Mouse (Mus musculus) liver, postnatal 0 days (tissue): ENCODE results near the gene Mrpl28. TPM values are rescaled to one million over a fixed set of nuclear protein-coding genes. Genes with fewer than 3 reads are reported as not detected.
"Not testable (repeated sequence)": the region's sequence is repeated elsewhere in the genome, so short reads cannot be mapped to it uniquely, and the experiment has no call there.

Experiments used
- ATAC-seq: fragments of 200-750 bp; cut with Nextera tagmentation; 2 replicates; pipeline ENCODE4 v1.8.0; 2017; ENCODE audit warnings: mild to moderate bottlenecking, moderate library complexity
- DNase-seq: peaks from one replicate; pipeline ENCODE4 v3.0.0-alpha.2; 2016
- H3K27ac ChIP-seq: fragments of 300-500 bp; sonication (generic); 2 replicates; pipeline ENCODE4 v1.5.1; 2014; ENCODE audit warnings: antibody characterized with exemption, moderate library complexity, mild to moderate bottlenecking, low read depth
- H3K27me3 ChIP-seq: fragments of 300-500 bp; sonication (generic); 2 replicates; pipeline ENCODE4 v1.6.1; 2014; ENCODE audit warnings: low read length, control low read depth, mixed read lengths; ENCODE audit not compliant: insufficient read depth
- H3K36me3 ChIP-seq: fragments of 300-500 bp; sonication (generic); replicated peaks from 2 replicates; pipeline ENCODE4 v1.6.1; 2014; ENCODE audit warnings: mild to moderate bottlenecking, control low read depth, low read length, moderate library complexity, mixed read lengths; ENCODE audit not compliant: insufficient read depth
- H3K4me1 ChIP-seq: fragments of 300-500 bp; sonication (generic); 2 replicates; pipeline ENCODE4 v1.6.1; 2014; ENCODE audit warnings: antibody characterized with exemption, mild to moderate bottlenecking, control low read depth; ENCODE audit not compliant: insufficient read depth
- H3K4me2 ChIP-seq: fragments of 300-500 bp; sonication (generic); 2 replicates; pipeline ENCODE4 v1.6.1; 2014; ENCODE audit warnings: low read depth, mild to moderate bottlenecking, low read length, moderate library complexity, mixed read lengths
- H3K4me3 ChIP-seq: fragments of 300-500 bp; sonication (generic); 2 replicates; pipeline ENCODE4 v1.5.1; 2014; ENCODE audit warnings: low read depth, low read length
- H3K9ac ChIP-seq: fragments of 300-500 bp; sonication (generic); replicated peaks from 2 replicates; pipeline ENCODE4 v1.6.1; 2014; ENCODE audit warnings: mild to moderate bottlenecking, moderate library complexity
- H3K9me3 ChIP-seq: fragments of 300-500 bp; sonication (generic); 2 replicates; pipeline ENCODE4 v1.6.1; 2016; ENCODE audit warnings: mild to moderate bottlenecking, control low read depth, low read length, mixed read lengths
- CTCF ChIP-seq: sonication (generic); IDR thresholded peaks from 2 replicates; pipeline ENCODE4 v1.5.1; 2016; ENCODE audit warnings: antibody characterized with exemption, low read depth
- EP300 ChIP-seq: IDR thresholded peaks from 2 replicates; pipeline ENCODE4 v1.6.1; 2016; ENCODE audit warnings: antibody characterized with exemption, low read depth, mild to moderate bottlenecking
- WGBS: fragments of 180-500 bp; shearing (Covaris S2); extraction: QIAGEN DNeasy Blood & Tissue Kit; methylation state at CpG from one replicate; pipeline ENCODE4 v1.1.7; 2014; ENCODE audit not compliant: insufficient replicate concordance; 5-methylcytosine and 5-hydroxymethylcytosine counted together
- polyA plus RNA-seq: library from polyadenylated mRNA; unstranded; fragments of >200 nt; fragmentation: Nextera tagmentation; extraction: Ambion mirVana; gene quantifications from 2 replicates; pipeline ENCODE4 v1.2.1, GENCODE M21; 2015

Gene Mrpl28
- polyA plus RNA-seq, 1 experiment from 2014 or later = 85.9 TPM

DNA sequence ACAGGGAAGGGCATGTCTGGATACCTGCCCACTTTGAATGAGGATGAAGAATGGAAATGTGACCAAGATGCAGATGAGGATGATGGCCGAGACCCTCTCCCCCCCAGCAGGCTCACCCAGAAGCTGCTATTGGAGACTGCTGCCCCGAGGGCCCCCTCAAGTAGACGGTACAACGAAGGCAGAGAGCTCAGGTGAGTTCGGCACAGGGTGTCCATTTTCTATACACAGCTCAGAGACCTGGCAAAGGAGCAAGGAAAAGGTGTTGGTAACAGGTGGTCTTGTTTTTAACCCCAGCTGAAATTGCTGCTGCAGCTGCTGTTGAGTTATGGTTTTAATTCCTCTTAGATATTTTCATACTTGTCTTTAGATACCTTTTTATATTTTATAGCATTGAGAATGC, 20.1 kb downstream of the Mrpl28 start:
- DNase-seq (no peak), ATAC-seq (no peak)
- peaks cover 31% of the 10 kb centered on the region for H3K36me3 ChIP-seq
- H3K27me3 ChIP-seq = no peaks in the 10 kb centered on the region
- no peak overlapping the region for H3K9ac ChIP-seq
- peaks cover 8% of the 10 kb centered on the region; the same call in 1 of the 2 replicates for H3K4me1 ChIP-seq
- H3K4me3 ChIP-seq = no peak overlapping the region
- H3K4me2 ChIP-seq = no peak overlapping the region
- WGBS = 88% methylated on average over 5 of the region's 5 CpGs
- H3K9me3 ChIP-seq = no peaks in the 10 kb centered on the region
- TF ChIP-seq EP300 (no peak), CTCF (no peak)
- no peak overlapping the region for H3K27ac ChIP-seq

DNA sequence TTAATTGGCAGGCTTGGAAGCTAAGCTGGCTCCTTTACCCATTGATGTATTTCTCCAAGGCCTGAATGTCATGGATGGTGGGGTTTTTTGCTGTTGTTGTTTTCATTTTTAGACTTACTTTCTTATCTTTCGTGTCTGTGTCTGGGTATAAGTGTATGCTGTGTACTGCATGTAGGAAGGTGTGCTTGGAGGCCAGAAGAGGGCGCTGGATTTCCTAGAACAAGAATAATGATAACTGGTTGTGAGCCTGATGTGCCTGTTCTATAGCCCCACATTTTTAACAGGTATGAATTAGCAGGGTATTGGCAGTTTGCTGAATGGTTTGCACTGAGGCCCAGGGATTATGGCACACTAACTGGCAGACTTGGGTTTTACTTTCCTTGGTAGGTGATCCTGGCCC, 25.8 kb downstream of the Mrpl28 start:
- TF ChIP-seq CTCF = no peak
- TF ChIP-seq EP300 = no peak
- DNase-seq = no peak
- 90% methylated on average over 2 of the region's 2 CpGs for WGBS
- no peaks in the 10 kb centered on the region for H3K9me3 ChIP-seq
- H3K9ac ChIP-seq = no peak overlapping the region
- H3K4me3 ChIP-seq = no peak overlapping the region
- H3K36me3 ChIP-seq = peaks cover 27% of the 10 kb centered on the region
- H3K4me1 ChIP-seq = no peaks in the 10 kb centered on the region
- no peak overlapping the region for H3K27ac ChIP-seq
- ATAC-seq = no peak
- no peaks in the 10 kb centered on the region for H3K27me3 ChIP-seq
- no peak overlapping the region for H3K4me2 ChIP-seq

DNA sequence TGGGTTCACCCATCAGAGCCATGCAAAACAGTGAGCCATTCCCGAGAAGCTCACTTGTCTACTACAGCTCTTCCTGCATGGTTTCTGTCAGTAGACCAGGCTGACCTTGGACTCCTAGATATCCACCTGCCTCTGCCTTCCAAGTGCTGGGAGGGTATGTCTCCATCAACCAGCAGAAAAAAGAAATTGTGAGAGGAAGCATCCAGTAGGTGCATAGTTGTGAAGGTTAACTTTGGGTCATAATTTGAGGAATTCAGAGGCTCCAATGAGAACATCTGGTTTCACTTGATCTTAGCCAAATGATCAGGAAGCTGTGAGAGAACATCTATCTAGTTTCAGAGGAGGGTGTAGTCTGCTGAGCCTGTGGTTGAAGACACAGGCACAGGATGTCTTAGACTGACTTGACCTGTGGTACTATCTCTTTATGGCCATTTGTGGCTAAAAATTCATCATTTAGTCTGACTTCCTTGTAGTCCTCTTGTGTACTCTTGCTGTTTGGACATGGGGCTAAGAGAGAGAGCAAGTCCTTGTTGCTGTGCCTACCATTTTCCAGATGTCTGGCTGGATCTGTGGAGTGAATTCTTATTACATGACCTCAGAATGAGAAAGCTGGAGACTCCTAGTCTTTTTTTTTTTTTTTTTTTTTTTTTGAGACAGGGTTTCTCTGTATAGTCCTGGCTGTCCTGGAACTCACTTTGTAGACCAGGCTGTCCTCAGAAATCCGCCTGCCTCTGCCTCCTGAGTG, 28.8 kb downstream of the Mrpl28 start:
- 82% methylated on average over 2 of the region's 2 CpGs for WGBS
- ATAC-seq (no peak), DNase-seq (no peak)
- no peak overlapping the region for H3K27ac ChIP-seq
- no peaks in the 10 kb centered on the region for H3K27me3 ChIP-seq
- H3K4me3 ChIP-seq = no peak overlapping the region
- no peaks in the 10 kb centered on the region for H3K4me1 ChIP-seq
- no peaks in the 10 kb centered on the region for H3K9me3 ChIP-seq
- no peak for TF ChIP-seq CTCF
- TF ChIP-seq EP300 = no peak
- no peak overlapping the region for H3K4me2 ChIP-seq
- no peak overlapping the region for H3K9ac ChIP-seq
- H3K36me3 ChIP-seq = peaks cover 20% of the 10 kb centered on the region

DNA sequence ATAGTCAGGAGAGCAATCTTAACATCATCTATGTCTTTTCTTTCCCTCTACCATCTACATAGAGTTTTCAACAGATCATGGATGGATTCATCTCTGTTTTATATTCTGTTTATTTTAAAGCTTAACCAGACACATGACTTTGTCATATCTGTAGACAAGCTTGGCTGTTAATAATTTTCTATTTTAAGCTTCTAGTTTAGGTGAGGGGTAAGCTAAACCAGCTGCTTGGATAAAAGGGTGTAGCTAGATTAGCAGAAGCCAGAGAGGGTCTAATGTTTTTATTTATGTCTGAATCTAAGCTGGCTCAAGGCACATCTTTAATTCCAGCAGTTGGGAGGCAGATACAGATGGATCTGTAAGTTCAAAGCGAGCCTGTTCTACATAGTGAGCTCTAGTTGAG, 39.4 kb downstream of the Mrpl28 start:
- Histone ChIP-seq H3K27ac (no peak overlapping the region), H3K4me2 (no peak overlapping the region), H3K9me3 (no peaks in the 10 kb centered on the region), H3K9ac (no peak overlapping the region), H3K27me3 (no peaks in the 10 kb centered on the region), H3K4me1 (no peaks in the 10 kb centered on the region), H3K36me3 (no peaks in the 10 kb centered on the region), H3K4me3 (no peak overlapping the region)
- DNase-seq = no peak
- WGBS = 85% methylated on average over 1 of the region's 1 CpGs
- TF ChIP-seq CTCF (no peak), EP300 (no peak)
- ATAC-seq = no peak

DNA sequence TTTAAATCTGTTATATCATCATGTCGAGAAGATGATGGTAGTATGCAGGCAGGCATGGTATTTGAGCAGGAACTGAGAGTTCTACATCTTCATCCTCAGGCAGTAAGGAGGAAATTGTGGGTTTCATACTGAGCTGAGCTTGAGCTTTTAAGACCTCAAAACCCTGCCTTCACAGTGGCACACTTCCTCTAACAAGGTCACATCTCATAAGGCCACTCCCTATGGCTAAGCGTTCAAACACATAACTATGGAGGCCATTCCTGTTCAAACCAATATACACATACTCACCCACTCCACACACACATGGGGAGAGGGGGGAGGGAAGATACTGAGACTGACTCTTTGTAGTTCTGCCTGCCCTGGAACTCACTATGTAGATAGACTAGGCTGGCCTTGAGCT, 44.7 kb downstream of the Mrpl28 start:
- Histone ChIP-seq H3K4me1 (no peaks in the 10 kb centered on the region), H3K36me3 (no peaks in the 10 kb centered on the region), H3K9me3 (no peaks in the 10 kb centered on the region), H3K27me3 (no peaks in the 10 kb centered on the region), H3K9ac (no peak overlapping the region), H3K27ac (no peak overlapping the region), H3K4me2 (no peak overlapping the region), H3K4me3 (no peak overlapping the region)
- TF ChIP-seq EP300 = no peak
- TF ChIP-seq CTCF = no peak
- WGBS = 30% methylated on average over 2 of the region's 2 CpGs
- DNase-seq (no peak), ATAC-seq (peak; percentile 36; the same call in 1 of the 2 replicates)

DNA sequence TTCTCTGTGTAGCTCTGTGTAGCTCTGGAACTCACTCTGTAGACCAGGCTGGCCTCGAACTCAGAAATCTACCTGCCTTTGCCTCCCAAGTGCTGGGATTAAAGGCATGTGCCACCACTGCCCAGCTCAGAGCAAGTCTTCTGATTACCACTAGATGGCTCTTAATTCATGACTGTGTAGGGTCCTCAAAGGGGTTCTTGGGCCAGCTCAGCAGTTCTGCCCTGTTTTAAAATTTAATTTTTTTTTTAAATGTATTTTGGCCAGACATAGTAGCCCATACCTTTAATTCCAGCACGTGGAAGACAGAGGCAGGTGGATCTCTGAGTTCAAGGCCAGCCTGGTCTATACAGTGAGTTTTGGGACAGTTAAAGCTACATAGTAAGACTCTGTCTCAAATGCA, 51.9 kb downstream of the Mrpl28 start:
- H3K4me1 ChIP-seq, H3K4me2 ChIP-seq, DNase-seq, H3K27me3 ChIP-seq, H3K27ac ChIP-seq, H3K9me3 ChIP-seq, ATAC-seq, H3K9ac ChIP-seq, H3K4me3 ChIP-seq: not testable (repeated sequence)
- peaks cover 16% of the 10 kb centered on the region; the same call in 1 of the 2 replicates for H3K36me3 ChIP-seq
- WGBS = 71% methylated on average over 2 of the region's 2 CpGs
- TF ChIP-seq CTCF = peak; percentile 28

Other genes with a start within 250 kb of the Mrpl28 start
- gene Mettl26, start 248.4 kb upstream of the Mrpl28 start, polyA plus RNA-seq = 64.8 and 72.5 TPM in 2 replicates
- gene Wfikkn1, start 242.6 kb upstream of the Mrpl28 start, polyA plus RNA-seq = 0.33 and 0.54 TPM in 2 replicates
- 6.5 and 7.3 TPM in 2 replicates for gene Rab40c, start 203.8 kb upstream of the Mrpl28 start, polyA plus RNA-seq
- gene Pigq, start 178.6 kb upstream of the Mrpl28 start, polyA plus RNA-seq = 56.0 and 58.7 TPM in 2 replicates
- 2.0 and 3.8 TPM in 2 replicates for gene Nhlrc4, start 178.5 kb upstream of the Mrpl28 start, polyA plus RNA-seq
- not detected in 2 replicates for gene A930017K11Rik, start 170.9 kb upstream of the Mrpl28 start, polyA plus RNA-seq
- gene Capn15, start 137.7 kb upstream of the Mrpl28 start, polyA plus RNA-seq = 6.6 and 8.3 TPM in 2 replicates
- gene Rab11fip3, start 53.9 kb upstream of the Mrpl28 start, polyA plus RNA-seq = 1.7 TPM in 2 replicates
- 142 and 151 TPM in 2 replicates for gene Decr2, start 33.2 kb upstream of the Mrpl28 start, polyA plus RNA-seq
- gene Nme4, start 27.9 kb upstream of the Mrpl28 start, polyA plus RNA-seq = 13.9 and 17.7 TPM in 2 replicates
- 2.5 and 2.6 TPM in 2 replicates for gene Tmem8, start 10.2 kb upstream of the Mrpl28 start, polyA plus RNA-seq
- 4.7 TPM in 2 replicates for gene Axin1, start 15.2 kb downstream of the Mrpl28 start, polyA plus RNA-seq
- gene Pdia2, start 75.6 kb downstream of the Mrpl28 start, polyA plus RNA-seq = 18.8 and 20.5 TPM in 2 replicates
- gene Rgs11, start 79.5 kb downstream of the Mrpl28 start, polyA plus RNA-seq = 0.21 TPM in 1 of 2 replicates, not detected in the other
- 3.1 and 4.9 TPM in 2 replicates for gene Arhgdig, start 84.3 kb downstream of the Mrpl28 start, polyA plus RNA-seq
- 23.4 and 25.2 TPM in 2 replicates for gene Fam234a, start 120.7 kb downstream of the Mrpl28 start, polyA plus RNA-seq
- gene Luc7l, start 129.4 kb downstream of the Mrpl28 start, polyA plus RNA-seq = 21.7 and 21.8 TPM in 2 replicates